Mouse (Mus musculus) limb, embryonic 12.5 days (tissue): ENCODE measurements around the gene Def8. TPM values are rescaled to one million over a fixed set of nuclear protein-coding genes. Genes with fewer than 3 reads are reported as not detected.

Experiments used
- ATAC-seq: fragments of 200-750 bp; cut with Nextera tagmentation; 2 replicates; pipeline ENCODE4 v1.8.0; 2017; ENCODE audit warnings: low read depth, moderate TSS enrichment; ENCODE audit not compliant: insufficient number of reproducible peaks, insufficient read depth, low FRiP score, low TSS enrichment
- H3K27ac ChIP-seq: fragments of 300-500 bp; sonication (generic); 2 replicates; pipeline ENCODE4 v1.5.1; 2016; ENCODE audit warnings: mild to moderate bottlenecking, moderate library complexity
- H3K27me3 ChIP-seq: fragments of 300-500 bp; sonication (generic); 2 replicates; pipeline ENCODE4 v1.6.1; 2016; ENCODE audit warnings: mild to moderate bottlenecking, moderate library complexity
- H3K36me3 ChIP-seq: fragments of 300-500 bp; sonication (generic); 2 replicates; pipeline ENCODE4 v1.6.1; 2016; ENCODE audit warnings: mild to moderate bottlenecking, moderate library complexity
- H3K4me1 ChIP-seq: fragments of 300-500 bp; sonication (generic); replicated peaks from 2 replicates; pipeline ENCODE4 v1.6.1; 2016
- H3K4me2 ChIP-seq: fragments of 300-500 bp; sonication (generic); 2 replicates; pipeline ENCODE4 v1.6.1; 2016; ENCODE audit warnings: mild to moderate bottlenecking, moderate library complexity
- H3K4me3 ChIP-seq: fragments of 300-500 bp; sonication (generic); replicated peaks from 2 replicates; pipeline ENCODE4 v1.5.1; 2016; ENCODE audit warnings: mild to moderate bottlenecking
- H3K9ac ChIP-seq: fragments of 300-500 bp; sonication (generic); replicated peaks from 2 replicates; pipeline ENCODE4 v1.6.1; 2016; ENCODE audit warnings: mild to moderate bottlenecking, moderate library complexity
- H3K9me3 ChIP-seq: fragments of 300-500 bp; sonication (generic); 2 replicates; pipeline ENCODE4 v1.6.1; 2016; ENCODE audit warnings: mild to moderate bottlenecking, moderate library complexity
- WGBS: fragments of 180-500 bp; shearing (Covaris S2); methylation state at CpG from one replicate; pipeline ENCODE4 v1.1.7; 2016; 5-methylcytosine and 5-hydroxymethylcytosine counted together
- polyA plus RNA-seq: library from polyadenylated mRNA; unstranded; fragments of >200 nt; fragmentation: Nextera tagmentation; extraction: Ambion mirVana; gene quantifications from 2 replicates; pipeline ENCODE4 v1.2.1, GENCODE M21; 2016

Def8 gene
- polyA plus RNA-seq, 1 experiment from 2014 or later: 40.4 TPM

DNA sequence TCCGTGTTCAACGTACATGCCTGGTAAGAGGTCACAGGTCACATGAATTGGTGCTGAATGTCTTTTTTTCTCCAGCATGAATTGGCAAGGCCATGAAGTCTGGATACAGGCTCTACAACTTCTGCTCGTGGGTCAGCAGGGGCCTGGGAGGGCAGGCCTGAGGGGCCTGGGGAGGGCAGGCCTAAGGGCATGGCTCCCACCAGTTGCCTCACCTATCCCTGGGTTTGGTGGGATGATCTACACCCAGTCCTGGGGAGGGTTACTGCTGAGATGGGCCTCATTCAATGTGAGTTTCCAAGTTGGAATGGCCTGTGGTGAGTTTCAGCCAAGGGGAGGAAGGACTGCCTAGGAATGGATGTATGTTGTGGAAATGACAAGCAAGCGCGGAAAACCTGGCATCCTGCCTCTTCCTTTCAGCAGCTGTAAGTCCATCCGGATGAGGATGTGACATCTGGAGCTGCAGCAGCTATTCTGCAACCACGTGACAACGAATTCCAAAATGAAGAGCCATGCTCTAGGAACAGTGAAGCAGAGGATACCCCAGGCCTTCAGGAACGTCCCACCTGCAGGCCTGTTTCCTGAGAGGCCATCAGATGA, 20.5 kb upstream of the Def8 start:
- Histone ChIP-seq H3K4me2 (no peak overlapping the region), H3K9ac (no peak overlapping the region), H3K27me3 (peaks cover 6% of the 10 kb centered on the region), H3K9me3 (no peaks in the 10 kb centered on the region), H3K4me1 (no peaks in the 10 kb centered on the region), H3K27ac (no peak overlapping the region), H3K36me3 (peaks cover 57% of the 10 kb centered on the region), H3K4me3 (no peak overlapping the region)
- WGBS: 93% methylated on average over 9 of the region's 9 CpGs
- no peak for ATAC-seq

DNA sequence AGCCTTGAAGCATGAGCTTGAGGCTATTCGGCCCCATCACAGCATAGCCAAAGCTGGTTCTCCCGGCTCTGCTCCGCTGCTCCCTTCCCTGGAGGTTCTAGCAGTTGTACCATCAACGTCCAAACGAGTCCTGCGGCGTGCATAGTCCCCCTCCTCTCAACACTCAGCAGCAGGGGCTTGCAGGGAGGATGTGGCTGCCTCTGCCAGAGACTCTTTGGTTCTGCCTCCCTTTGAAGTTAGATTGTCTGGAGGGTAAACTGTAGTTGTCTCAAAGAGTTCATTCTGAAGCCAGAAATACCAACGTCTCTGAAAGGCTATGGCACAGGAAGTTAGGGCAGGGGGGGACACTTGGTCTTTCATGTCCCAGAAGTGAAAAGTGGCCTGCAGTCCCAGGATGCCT, 18.8 kb upstream of the Def8 start:
- Histone ChIP-seq H3K36me3 (peaks cover 40% of the 10 kb centered on the region), H3K4me3 (no peak overlapping the region), H3K4me1 (no peaks in the 10 kb centered on the region), H3K27ac (no peak overlapping the region), H3K27me3 (peaks cover 21% of the 10 kb centered on the region), H3K9ac (no peak overlapping the region; the same call in 1 of the 2 replicates), H3K9me3 (no peaks in the 10 kb centered on the region), H3K4me2 (no peak overlapping the region)
- no peak for ATAC-seq
- WGBS: 36% methylated on average over 8 of the region's 8 CpGs

DNA sequence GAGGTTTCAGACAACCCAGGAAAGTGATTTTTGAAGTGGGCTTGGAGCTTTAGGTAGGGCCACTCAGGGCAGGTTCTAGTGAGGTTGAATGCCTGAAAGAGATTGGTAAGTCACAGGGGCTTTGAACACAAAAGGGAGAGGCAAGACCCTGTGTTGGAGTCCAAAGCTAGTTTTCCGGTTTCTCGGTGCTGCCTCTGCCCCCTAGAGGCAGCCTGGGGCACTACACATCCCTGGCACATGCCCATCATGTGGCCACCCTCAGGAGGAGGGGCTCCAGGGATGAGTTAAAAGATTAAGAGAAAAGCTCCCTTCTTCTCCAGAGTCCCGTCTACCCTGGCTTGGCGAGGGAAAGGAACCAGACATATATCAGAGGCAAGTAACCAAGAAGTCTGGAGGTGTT, 16.5 kb upstream of the Def8 start, which contains the start of gene Mc1r:
Gene Mc1r (plus strand): TSS at position 322 of the 400 bp plus-strand sequence.
- Histone ChIP-seq H3K9me3 (no peaks in the 10 kb centered on the region), H3K27me3 (peaks cover 44% of the 10 kb centered on the region), H3K4me1 (peaks cover 3% of the 10 kb centered on the region), H3K4me2 (no peak within 1 kb of the TSS), H3K9ac (no peak within 1 kb of the TSS), H3K4me3 (no peak within 1 kb of the TSS), H3K27ac (no peak within 1 kb of the TSS), H3K36me3 (peaks cover 17% of the 10 kb centered on the region)
- WGBS: 15% methylated on average over 4 of the region's 4 CpGs
- no peak for ATAC-seq

- no peak overlapping the region for H3K4me2 ChIP-seq
- no peaks in the 10 kb centered on the region for H3K9me3 ChIP-seq
- peaks cover 52% of the 10 kb centered on the region for H3K27me3 ChIP-seq
- H3K4me3 ChIP-seq: no peak overlapping the region
- H3K27ac ChIP-seq: no peak overlapping the region
- no peak overlapping the region for H3K9ac ChIP-seq
- H3K4me1 ChIP-seq: peaks cover 11% of the 10 kb centered on the region
- no peak for ATAC-seq
- WGBS: 93% methylated on average over 13 of the region's 13 CpGs
- H3K36me3 ChIP-seq: peaks cover 9% of the 10 kb centered on the region
These were observed 15.7 kb upstream of the Def8 start for GRCm38 (mm10) chr8:123407612-123408011.

DNA sequence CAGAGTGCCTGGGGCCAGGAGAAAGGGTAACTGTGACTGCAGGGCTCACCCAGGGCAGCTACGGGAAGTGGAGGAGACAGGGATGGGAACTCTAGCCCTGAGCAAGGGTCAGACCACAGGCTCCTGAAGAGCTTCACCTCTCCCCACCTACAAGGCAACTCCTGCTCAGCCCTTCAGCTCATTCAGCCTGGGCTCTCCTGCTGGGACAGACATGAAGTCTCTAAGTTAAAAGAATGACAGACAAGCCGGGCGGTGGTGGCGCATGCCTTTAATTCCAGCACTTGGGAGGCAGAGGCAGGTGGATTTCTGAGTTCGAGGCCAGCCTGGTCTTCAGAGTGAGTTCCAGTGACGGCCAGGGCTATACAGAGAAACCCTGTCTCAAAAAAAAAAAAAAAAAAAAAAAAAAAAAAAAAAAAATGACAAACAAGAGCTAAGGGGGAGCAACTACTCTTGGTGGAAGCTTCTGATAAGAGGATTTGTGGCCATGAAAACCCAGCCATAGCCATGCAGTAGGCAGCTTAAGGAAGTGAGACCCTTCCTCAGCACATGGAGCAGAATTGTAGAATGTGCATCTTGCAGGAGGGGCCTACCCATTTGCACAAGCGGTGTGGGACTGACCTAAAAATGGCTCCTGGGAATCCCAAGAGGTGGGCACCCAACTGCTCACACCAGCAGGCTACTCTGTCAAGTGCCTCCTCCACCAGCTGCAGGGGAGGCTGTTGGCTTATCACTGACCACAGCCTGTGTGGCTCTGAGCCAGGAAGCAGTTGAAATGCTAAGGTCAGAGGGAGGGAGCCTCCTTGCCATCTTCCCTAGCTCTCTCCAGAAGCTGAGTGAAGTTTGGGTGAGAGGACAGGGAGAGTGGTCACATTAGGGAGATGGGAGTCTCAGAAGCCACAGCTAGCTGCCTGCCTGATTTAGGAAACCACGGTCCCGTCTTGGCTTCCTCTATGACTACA, 14.5 kb upstream of the Def8 start:
- Histone ChIP-seq H3K9me3 (no peaks in the 10 kb centered on the region), H3K27ac (no peak overlapping the region), H3K4me1 (peaks cover 16% of the 10 kb centered on the region), H3K36me3 (no peaks in the 10 kb centered on the region), H3K9ac (no peak overlapping the region), H3K4me2 (no peak overlapping the region), H3K4me3 (no peak overlapping the region), H3K27me3 (peaks cover 65% of the 10 kb centered on the region)
- ATAC-seq: no peak
- WGBS: 76% methylated on average over 9 of the region's 9 CpGs

- ATAC-seq: no peak
- H3K4me3 ChIP-seq: no peak overlapping the region
- no peak overlapping the region for H3K27ac ChIP-seq
- WGBS: 75% methylated on average over 8 of the region's 8 CpGs
- H3K9me3 ChIP-seq: no peaks in the 10 kb centered on the region
- H3K4me2 ChIP-seq: peak overlapping the region; percentile 58; the same call in 1 of the 2 replicates
- H3K9ac ChIP-seq: no peak overlapping the region
- no peaks in the 10 kb centered on the region for H3K36me3 ChIP-seq
- peaks cover 69% of the 10 kb centered on the region for H3K27me3 ChIP-seq
- H3K4me1 ChIP-seq: peaks cover 16% of the 10 kb centered on the region
These were observed 13.2 kb upstream of the Def8 start for GRCm38 (mm10) chr8:123410049-123410587.

DNA sequence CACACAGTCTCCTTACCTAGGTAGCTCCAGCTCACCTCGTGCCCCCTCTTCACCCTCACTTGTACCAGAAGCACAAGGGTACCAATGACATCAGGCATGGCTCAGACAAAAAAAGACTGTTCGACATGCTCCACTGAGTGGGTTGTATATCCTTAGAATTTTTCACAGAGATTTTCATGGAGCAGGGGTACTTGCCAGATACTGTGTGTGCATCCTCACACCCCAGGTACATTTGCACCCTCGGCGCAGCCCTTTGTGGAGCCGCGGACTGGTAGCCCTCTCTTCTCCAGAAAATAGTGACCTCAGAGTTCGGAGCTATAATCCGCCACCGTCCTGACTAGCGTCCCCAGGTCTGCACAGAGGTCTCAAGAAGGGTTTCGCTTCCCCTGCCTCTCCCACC, 12.5 kb upstream of the Def8 start:
- H3K9ac ChIP-seq: 0 out of 2 replicates have a peak overlapping the region, but pooled peaks have one; percentile 38
- no peak for ATAC-seq
- H3K4me3 ChIP-seq: peak overlapping the region; percentile 44
- H3K27me3 ChIP-seq: peaks cover 69% of the 10 kb centered on the region
- peak overlapping the region; percentile 58 for H3K4me2 ChIP-seq
- H3K4me1 ChIP-seq: peaks cover 16% of the 10 kb centered on the region
- no peak overlapping the region for H3K27ac ChIP-seq
- WGBS: 12% methylated on average over 11 of the region's 11 CpGs
- H3K36me3 ChIP-seq: no peaks in the 10 kb centered on the region
- no peaks in the 10 kb centered on the region for H3K9me3 ChIP-seq

- H3K27me3 ChIP-seq: peaks cover 69% of the 10 kb centered on the region
- H3K27ac ChIP-seq: no peak within 1 kb of the TSS
- H3K9me3 ChIP-seq: no peaks in the 10 kb centered on the region
- H3K4me3 ChIP-seq: peak within 1 kb of the TSS; percentile 44
- peak within 1 kb of the TSS; percentile 58 for H3K4me2 ChIP-seq
- peak within 1 kb of the TSS; percentile 38 for H3K9ac ChIP-seq
- peaks cover 16% of the 10 kb centered on the region for H3K4me1 ChIP-seq
- WGBS: under 1% methylated on average over 29 of the region's 29 CpGs
- peak; percentile 52; the same call in 1 of the 2 replicates for ATAC-seq
- H3K36me3 ChIP-seq: no peaks in the 10 kb centered on the region
These were observed 12.1 kb upstream of the Def8 start, which contains the start of gene Tubb3 for GRCm38 (mm10) chr8:123411246-123411645. Gene Tubb3 (plus strand): TSS chr8:123411424.

GRCm38 (mm10) chr8:123411781-123412327, 11.5 kb upstream of the Def8 start:
- Histone ChIP-seq H3K4me1 (peaks cover 16% of the 10 kb centered on the region), H3K4me3 (peak overlapping the region; percentile 44), H3K4me2 (peak overlapping the region; percentile 58), H3K27ac (no peak overlapping the region), H3K27me3 (peaks cover 69% of the 10 kb centered on the region), H3K36me3 (no peaks in the 10 kb centered on the region), H3K9me3 (no peaks in the 10 kb centered on the region), H3K9ac (peak overlapping the region; percentile 38)
- no peak for ATAC-seq
- 11% methylated on average over 16 of the region's 16 CpGs for WGBS

DNA sequence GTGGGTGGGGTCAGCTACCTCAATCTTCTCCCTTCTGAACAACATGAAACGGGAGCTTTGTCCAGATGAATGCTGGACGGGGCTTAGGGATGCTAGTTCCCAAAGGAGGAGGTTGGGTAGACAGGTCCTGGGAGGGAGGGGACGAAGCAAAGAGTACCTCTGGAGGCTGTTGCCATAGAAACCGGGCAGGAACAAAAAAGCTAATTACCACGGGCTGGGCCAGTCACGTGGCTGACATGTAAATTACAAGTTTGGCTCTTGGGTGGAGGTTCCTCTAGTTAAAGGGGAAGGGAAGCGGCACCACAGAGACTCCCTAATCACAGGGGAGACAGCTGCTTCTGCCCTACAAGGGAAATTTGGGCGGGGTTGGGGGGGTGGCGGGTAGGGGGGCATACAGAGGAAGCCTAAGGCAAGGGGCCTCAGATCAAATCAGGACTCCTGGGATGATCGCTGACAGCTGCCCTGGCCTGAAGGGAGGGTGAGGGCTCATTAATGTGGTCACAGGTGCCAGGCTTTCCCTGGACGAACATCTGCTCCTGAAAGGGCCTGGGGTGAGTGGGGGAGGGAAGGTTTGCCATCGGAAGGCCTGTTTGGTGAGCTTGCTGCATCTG, 10.7 kb upstream of the Def8 start:
- H3K27me3 ChIP-seq: peaks cover 65% of the 10 kb centered on the region
- H3K9ac ChIP-seq: no peak overlapping the region
- ATAC-seq: no peak
- no peaks in the 10 kb centered on the region for H3K36me3 ChIP-seq
- peak overlapping the region; percentile 44 for H3K4me3 ChIP-seq
- WGBS: 1% methylated on average over 12 of the region's 12 CpGs
- H3K4me1 ChIP-seq: peaks cover 16% of the 10 kb centered on the region
- H3K27ac ChIP-seq: no peak overlapping the region
- H3K9me3 ChIP-seq: no peaks in the 10 kb centered on the region
- peak overlapping the region; percentile 58 for H3K4me2 ChIP-seq
